Mouse (Mus musculus): Measurements from ENCODE around the gene Map3k21. TPM values are rescaled to one million over a fixed set of nuclear protein-coding genes. Genes with fewer than 3 reads are reported as not detected.

Map3k21 gene
- polyA plus RNA-seq (2016; fragmentation: Nextera tagmentation; extraction: Ambion mirVana) = 0.04 and 0.06 TPM in 2 replicates

DNA sequence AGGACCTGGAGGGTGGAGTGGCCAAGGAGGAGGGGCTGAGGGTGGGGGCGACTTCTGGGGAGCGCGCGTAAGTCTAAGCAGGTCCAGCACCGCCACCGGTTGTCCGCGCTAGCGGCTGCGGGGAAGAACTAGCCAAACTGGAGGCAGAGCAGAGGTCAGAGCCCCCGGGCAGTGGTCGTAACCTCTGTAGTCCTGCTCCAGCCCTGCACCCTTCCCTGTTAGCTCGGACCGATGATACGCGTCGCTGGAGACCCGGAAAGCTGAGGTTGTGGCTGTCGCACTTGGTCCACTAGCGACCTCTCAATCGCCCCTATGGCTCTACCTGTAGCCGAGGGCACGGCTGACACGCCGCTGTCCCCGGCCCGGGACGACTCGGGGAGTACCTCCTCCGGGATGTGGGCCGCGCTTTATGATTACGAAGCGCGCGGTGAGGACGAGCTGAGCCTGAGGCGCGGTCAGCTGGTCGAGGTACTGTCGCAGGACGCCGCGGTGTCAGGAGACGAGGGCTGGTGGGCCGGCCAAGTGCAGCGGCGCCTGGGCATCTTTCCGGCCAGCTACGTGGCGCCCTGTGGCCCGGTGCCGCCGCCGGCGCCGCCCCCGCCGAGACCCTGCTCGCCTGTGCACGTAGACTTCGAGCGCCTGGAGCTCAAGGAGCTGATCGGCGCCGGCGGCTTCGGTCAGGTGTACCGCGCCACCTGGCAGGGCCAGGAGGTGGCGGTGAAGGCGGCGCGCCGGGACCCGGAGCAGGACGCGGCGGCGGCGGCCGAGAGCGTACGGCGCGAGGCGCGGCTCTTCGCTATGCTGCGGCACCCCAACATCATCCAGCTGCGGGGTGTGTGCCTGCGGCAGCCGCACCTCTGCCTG lies at the start of gene Map3k21:
Gene Map3k21 (plus strand): TSS at position 86 of the 864 bp plus-strand sequence.
- under 1% methylated on average over 93 of the region's 93 CpGs for WGBS
- Histone ChIP-seq H3K27me3 (replicated peaks; ENCODE audit: low read depth, poor library complexity, severe bottlenecking) (peaks cover 77% of the 10 kb centered on the region), H3K27ac (replicated peaks) (peak within 1 kb of the TSS; percentile 30; the same call in 1 of the 2 replicates), H3K4me1 (peaks cover 21% of the 10 kb centered on the region), H3K9me3 (no peaks in the 10 kb centered on the region), H3K36me3 (replicated peaks) (no peaks in the 10 kb centered on the region), H3K4me3 (peak within 1 kb of the TSS; percentile 69)
- peak; percentile 55 for DNase-seq (ENCODE audit: low spot score)

DNA sequence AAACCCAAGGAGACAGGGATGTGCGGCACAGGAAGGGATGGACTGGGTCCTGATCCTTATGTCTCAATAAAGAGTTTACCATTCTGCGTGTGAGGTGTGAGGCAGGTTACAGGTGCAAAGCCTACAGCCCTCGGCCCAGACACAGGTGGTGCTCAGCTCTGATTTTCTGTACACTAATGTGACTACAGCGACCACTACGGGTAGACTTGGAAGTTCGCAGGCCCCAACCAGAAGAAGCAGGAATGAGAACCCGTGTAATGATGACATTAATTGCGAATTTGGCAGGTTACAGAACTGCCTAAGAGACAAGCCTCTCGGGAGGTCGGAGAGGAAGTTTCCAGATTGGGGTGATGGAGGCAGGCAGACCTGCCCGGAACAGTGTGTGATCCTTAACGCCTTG lies 44.1 kb upstream of the Map3k21 start:
- Histone ChIP-seq H3K4me3 (no peak overlapping the region), H3K4me1 (peaks cover 32% of the 10 kb centered on the region), H3K27me3 (replicated peaks; ENCODE audit: low read depth, poor library complexity, severe bottlenecking) (peaks cover 7% of the 10 kb centered on the region; the same call in 1 of the 2 replicates), H3K36me3 (replicated peaks) (no peaks in the 10 kb centered on the region), H3K9me3 (no peaks in the 10 kb centered on the region), H3K27ac (replicated peaks) (no peak overlapping the region)
- 83% methylated on average over 12 of the region's 12 CpGs for WGBS
- DNase-seq (ENCODE audit: low spot score) = no peak

DNA sequence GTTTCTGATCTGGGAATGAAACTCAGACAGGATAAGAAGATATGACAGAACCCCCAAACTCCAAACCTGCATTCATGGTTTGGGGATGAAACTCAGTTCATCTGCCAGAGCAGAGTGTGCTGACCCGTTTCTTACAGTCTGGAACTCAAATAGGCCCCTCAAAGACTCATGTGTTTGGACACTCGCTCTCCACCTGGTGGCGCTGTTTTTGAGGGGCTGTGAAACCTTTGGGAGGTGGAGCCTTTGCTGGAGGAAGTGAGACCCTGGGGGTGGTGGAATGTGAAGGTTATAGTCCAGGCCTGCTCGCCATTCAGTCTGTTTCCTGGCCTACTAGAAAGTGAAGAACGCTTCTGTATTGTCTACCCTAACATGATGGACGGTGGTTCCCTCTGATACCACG lies 41.7 kb upstream of the Map3k21 start:
- Histone ChIP-seq H3K27me3 (replicated peaks; ENCODE audit: low read depth, poor library complexity, severe bottlenecking) (peaks cover 7% of the 10 kb centered on the region; the same call in 1 of the 2 replicates), H3K4me3 (no peak overlapping the region), H3K36me3 (replicated peaks) (no peaks in the 10 kb centered on the region), H3K9me3 (no peaks in the 10 kb centered on the region), H3K27ac (replicated peaks) (no peak overlapping the region), H3K4me1 (peaks cover 36% of the 10 kb centered on the region)
- DNase-seq (ENCODE audit: low spot score) = no peak
- WGBS = 72% methylated on average over 7 of the region's 7 CpGs

DNA sequence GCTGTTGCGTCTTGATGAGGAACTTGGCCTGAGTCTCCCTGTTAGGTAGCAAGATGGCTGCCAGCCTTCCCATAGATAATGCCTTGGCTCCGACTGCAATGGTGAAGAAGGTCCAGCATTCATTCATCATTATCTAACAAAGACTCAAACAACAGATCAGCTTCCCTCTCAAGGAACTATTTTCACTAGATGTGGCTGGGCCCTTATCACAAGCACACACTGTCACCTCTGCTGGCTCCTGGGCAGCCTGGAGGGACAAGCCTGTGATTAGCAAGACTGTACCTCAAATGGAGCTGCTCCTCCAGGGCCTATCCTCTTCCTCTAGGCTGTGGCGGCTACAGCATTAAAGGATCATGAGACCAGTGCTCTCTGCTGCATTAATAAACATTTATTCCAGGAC lies 40.5 kb upstream of the Map3k21 start:
- H3K27me3 ChIP-seq (replicated peaks; ENCODE audit: low read depth, poor library complexity, severe bottlenecking) = peaks cover 7% of the 10 kb centered on the region; the same call in 1 of the 2 replicates
- 82% methylated on average over 3 of the region's 3 CpGs for WGBS
- H3K4me1 ChIP-seq = peaks cover 36% of the 10 kb centered on the region
- no peak for DNase-seq (ENCODE audit: low spot score)
- no peaks in the 10 kb centered on the region for H3K9me3 ChIP-seq
- no peak overlapping the region for H3K4me3 ChIP-seq
- H3K27ac ChIP-seq (replicated peaks) = peak overlapping the region; percentile 71
- no peaks in the 10 kb centered on the region for H3K36me3 ChIP-seq (replicated peaks)

DNA sequence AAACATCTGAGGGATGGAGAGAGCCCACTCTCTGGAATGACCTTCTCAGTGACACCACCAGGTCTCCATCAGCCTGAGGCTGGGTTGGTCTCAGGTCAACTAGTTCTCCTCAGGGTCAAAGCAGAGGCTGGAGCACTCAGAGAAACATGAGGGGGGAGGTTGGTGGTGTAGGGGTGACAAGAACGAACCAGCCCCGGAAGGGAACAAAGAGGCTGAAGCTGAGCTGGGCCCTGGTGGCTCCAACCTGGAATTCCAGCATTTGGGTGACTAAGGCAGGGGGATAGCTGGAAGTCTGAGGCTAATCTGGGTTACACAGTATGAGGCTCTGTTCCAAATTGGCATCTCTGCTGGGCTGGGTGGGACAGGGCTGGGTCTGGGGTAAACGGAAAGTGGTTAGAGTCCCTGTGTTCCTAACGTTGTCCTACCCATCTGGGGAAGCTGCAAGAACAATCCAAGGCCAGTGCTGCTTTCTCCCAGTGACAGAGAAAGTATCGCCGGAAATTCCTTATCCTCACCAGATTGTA lies 40.0 kb upstream of the Map3k21 start:
- Histone ChIP-seq H3K4me1 (peaks cover 36% of the 10 kb centered on the region), H3K27ac (replicated peaks) (peak overlapping the region; percentile 71), H3K27me3 (replicated peaks; ENCODE audit: low read depth, poor library complexity, severe bottlenecking) (peaks cover 11% of the 10 kb centered on the region; the same call in 1 of the 2 replicates), H3K4me3 (no peak overlapping the region), H3K36me3 (replicated peaks) (no peaks in the 10 kb centered on the region), H3K9me3 (no peaks in the 10 kb centered on the region)
- WGBS = 35% methylated on average over 6 of the region's 6 CpGs
- DNase-seq (ENCODE audit: low spot score) = no peak

DNA sequence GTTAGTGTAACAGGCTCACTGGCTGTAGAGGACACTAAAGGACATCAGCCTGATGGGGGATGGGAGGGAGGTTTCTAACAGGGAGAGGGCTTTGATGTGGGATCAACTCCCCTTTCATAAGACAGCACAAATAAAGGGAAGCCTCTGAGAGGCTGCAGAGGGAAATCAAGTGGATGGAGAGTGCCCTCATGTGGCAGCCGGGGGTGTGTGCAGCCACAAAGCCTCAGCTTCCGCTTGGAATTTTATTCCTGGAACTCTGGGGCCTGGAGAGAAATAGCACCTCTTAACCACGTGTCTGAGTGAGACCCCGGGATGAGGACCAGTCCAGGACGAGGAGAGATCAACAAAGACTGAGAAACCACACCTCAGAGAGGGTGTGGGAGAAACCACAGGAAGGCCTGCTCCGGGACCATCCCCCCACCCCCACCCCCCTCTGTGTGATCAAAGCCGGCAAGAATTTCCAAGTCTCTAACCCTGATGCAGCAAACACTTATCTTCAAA lies 39.4 kb upstream of the Map3k21 start:
- Histone ChIP-seq H3K36me3 (replicated peaks) (no peaks in the 10 kb centered on the region), H3K4me3 (peak overlapping the region; percentile 38), H3K27ac (replicated peaks) (peak overlapping the region; percentile 71), H3K27me3 (replicated peaks; ENCODE audit: low read depth, poor library complexity, severe bottlenecking) (peaks cover 12% of the 10 kb centered on the region; the same call in 1 of the 2 replicates), H3K4me1 (peaks cover 38% of the 10 kb centered on the region), H3K9me3 (no peaks in the 10 kb centered on the region)
- WGBS = 3% methylated on average over 7 of the region's 7 CpGs
- peak; percentile 88 for DNase-seq (ENCODE audit: low spot score)

DNA sequence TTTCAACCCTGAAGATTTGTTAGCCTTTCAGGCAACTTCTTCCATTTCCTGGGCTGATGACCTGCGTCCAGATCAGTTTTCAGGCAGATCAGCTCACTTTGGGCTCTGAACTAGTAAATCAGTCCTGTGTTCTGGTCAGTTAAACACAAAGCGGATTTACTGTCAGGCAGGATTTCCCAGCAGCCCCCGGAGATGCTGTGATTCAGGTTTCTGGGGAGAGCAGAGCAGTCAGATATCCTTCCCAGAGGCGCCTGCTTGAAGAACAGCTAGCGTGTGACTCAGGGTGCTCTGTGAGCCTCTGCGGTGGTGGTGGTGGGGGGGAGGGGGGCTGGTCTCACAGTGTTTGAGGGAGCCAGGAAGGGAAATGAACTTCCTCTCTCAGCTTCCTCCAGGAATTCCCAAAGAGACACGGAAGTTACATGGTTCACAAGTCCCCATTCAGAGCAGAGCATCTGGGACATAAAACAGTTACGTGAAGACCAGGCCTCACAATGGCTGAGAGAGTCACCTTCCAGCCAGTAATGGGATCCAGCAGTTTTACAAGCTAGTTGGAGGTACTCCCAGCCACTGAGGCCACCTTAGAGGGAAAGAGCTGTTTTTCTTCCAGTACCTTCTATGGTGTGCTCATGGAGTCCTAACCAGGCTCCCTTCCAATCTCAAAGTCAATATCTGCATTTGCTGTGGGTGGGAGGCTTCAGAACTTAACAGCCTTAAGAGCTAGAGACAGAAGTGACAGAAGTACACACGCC lies 37.6 kb upstream of the Map3k21 start:
- 67% methylated on average over 9 of the region's 9 CpGs for WGBS

DNA sequence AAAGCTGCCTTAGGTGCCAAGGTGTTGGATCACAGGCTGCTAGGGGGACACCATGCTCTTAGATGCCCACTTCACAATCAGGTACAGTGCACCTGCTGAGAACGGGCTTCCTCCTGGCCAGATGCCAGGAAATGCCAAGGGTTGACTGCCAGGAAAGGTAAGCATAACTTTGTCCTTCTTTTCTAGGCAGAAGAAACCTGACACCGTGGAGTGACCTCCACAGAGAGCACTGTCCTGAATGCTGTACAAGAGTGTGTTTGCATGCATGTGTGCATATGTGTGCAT lies 37.1 kb upstream of the Map3k21 start:
- Histone ChIP-seq H3K4me1 (peaks cover 38% of the 10 kb centered on the region), H3K9me3 (no peaks in the 10 kb centered on the region), H3K27ac (replicated peaks) (0 out of 2 replicates have a peak overlapping the region, but pooled peaks have one; percentile 35), H3K4me3 (no peak overlapping the region), H3K36me3 (replicated peaks) (no peaks in the 10 kb centered on the region), H3K27me3 (replicated peaks; ENCODE audit: low read depth, poor library complexity, severe bottlenecking) (peaks cover 12% of the 10 kb centered on the region; the same call in 1 of the 2 replicates)
- 82% methylated on average over 2 of the region's 2 CpGs for WGBS
- DNase-seq (ENCODE audit: low spot score) = no peak

More for the DNA sequence above, 37.6 kb upstream of the Map3k21 start:
- peaks cover 43% of the 10 kb centered on the region for H3K4me1 ChIP-seq
- H3K27ac ChIP-seq (replicated peaks) = peak overlapping the region; percentile 35; the same call in 1 of the 2 replicates
- no peak for DNase-seq (ENCODE audit: low spot score)
- no peak overlapping the region for H3K4me3 ChIP-seq
- H3K9me3 ChIP-seq = no peaks in the 10 kb centered on the region
- no peaks in the 10 kb centered on the region for H3K36me3 ChIP-seq (replicated peaks)
- H3K27me3 ChIP-seq (replicated peaks; ENCODE audit: low read depth, poor library complexity, severe bottlenecking) = peaks cover 12% of the 10 kb centered on the region; the same call in 1 of the 2 replicates

DNA sequence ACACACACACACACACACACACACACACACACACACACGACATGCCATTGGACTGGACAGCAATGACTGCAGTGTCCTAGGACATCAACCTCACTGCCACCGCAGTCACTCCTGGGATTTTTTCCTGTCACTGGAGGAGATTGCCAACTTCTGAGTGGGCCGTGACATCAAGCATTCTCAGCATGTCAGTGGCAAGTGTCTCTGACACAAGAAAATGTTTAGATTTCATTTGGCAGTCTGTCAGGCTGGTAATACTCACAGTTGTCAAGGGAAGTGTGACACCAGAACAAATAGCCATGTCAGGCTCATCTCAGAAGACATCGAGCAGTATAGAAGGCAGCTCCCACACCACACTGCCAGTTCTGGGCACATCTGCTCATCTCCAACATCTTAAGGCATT lies 29.8 kb upstream of the Map3k21 start:
- no peaks in the 10 kb centered on the region for H3K9me3 ChIP-seq
- no peaks in the 10 kb centered on the region for H3K36me3 ChIP-seq (replicated peaks)
- no peak overlapping the region for H3K4me3 ChIP-seq
- WGBS = 89% methylated on average over 4 of the region's 4 CpGs
- no peaks in the 10 kb centered on the region for H3K27me3 ChIP-seq (replicated peaks; ENCODE audit: low read depth, poor library complexity, severe bottlenecking)
- no peak overlapping the region for H3K27ac ChIP-seq (replicated peaks)
- no peak for DNase-seq (ENCODE audit: low spot score)
- H3K4me1 ChIP-seq = peaks cover 7% of the 10 kb centered on the region

DNA sequence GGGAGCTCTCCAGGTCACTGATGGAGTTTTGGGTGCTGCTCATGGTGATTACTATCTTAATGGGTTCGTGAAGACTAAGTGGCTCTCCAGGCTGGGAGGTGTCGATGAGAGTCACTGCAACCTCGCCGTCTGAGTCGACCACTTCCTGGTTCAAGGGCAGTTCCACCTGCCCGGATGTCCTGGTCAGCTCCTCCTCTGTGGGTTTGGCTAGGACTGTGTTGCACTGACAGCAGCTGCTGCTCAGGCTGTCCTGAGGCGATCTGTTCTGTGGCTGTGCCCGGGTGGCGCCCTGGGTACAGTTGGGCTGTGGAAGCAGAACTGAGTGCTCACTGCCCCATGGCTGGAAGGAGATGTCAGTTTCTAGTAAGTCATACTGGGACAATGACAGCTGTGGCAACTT lies 22.7 kb upstream of the Map3k21 start:
- Histone ChIP-seq H3K27ac (replicated peaks) (no peak overlapping the region), H3K9me3 (no peaks in the 10 kb centered on the region)
- 92% methylated on average over 9 of the region's 9 CpGs for WGBS

DNA sequence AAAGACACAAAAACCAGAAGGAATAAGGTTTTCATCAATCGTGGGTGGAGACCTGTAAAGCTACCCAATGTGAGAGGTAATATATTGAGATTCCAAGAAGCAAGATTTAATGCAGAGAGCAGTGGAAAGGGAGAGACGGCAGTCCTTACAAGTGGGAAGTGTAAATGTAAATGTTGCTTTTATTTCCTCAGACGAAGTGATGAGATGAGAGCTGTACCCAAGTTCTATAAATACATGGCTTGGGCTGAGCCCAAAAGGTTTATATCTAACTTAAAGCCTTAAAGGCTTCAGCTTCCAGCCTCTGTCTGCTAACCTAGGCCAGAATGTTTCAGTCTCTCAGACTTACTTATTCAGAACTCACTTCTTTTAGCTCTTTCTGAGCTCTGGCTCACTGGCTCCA lies 20.3 kb upstream of the Map3k21 start:
- no peaks in the 10 kb centered on the region for H3K27me3 ChIP-seq (replicated peaks; ENCODE audit: low read depth, poor library complexity, severe bottlenecking)
- H3K4me3 ChIP-seq = no peak overlapping the region
- H3K36me3 ChIP-seq (replicated peaks) = no peaks in the 10 kb centered on the region
- no peak overlapping the region for H3K27ac ChIP-seq (replicated peaks)
- no peaks in the 10 kb centered on the region for H3K4me1 ChIP-seq
- no peaks in the 10 kb centered on the region for H3K9me3 ChIP-seq
- DNase-seq (ENCODE audit: low spot score) = no peak
- 87% methylated on average over 3 of the region's 3 CpGs for WGBS

More for the DNA sequence above, 22.7 kb upstream of the Map3k21 start:
- no peak for DNase-seq (ENCODE audit: low spot score)
- no peaks in the 10 kb centered on the region; the same call in 1 of the 2 replicates for H3K4me1 ChIP-seq
- no peaks in the 10 kb centered on the region for H3K27me3 ChIP-seq (replicated peaks; ENCODE audit: low read depth, poor library complexity, severe bottlenecking)
- H3K36me3 ChIP-seq (replicated peaks) = no peaks in the 10 kb centered on the region
- H3K4me3 ChIP-seq = no peak overlapping the region

DNA sequence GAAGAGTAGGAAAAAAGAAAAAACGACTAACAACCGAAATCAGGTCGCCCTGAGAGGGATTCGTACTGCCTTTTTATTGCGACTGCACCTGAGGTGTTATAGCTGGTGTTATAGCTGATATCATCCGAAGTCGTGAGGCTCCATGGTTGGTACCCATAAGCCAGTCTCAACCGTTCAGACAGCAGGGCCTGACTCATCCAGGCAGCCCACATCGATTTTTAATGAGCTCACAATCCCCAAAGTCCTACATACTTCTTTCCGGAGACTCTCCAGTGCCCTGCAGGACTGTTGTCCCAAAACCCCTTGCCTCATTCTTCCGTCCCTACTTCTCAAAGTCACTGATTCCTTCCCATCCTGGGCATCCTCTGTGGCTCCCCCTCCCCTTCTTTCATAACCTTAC lies 12.9 kb upstream of the Map3k21 start:
- no peak for DNase-seq (ENCODE audit: low spot score)
- Histone ChIP-seq H3K4me3 (no peak overlapping the region), H3K4me1 (peaks cover 12% of the 10 kb centered on the region), H3K36me3 (replicated peaks) (no peaks in the 10 kb centered on the region), H3K27me3 (replicated peaks; ENCODE audit: low read depth, poor library complexity, severe bottlenecking) (peaks cover 41% of the 10 kb centered on the region), H3K27ac (replicated peaks) (no peak overlapping the region), H3K9me3 (no peaks in the 10 kb centered on the region)
- WGBS = 58% methylated on average over 11 of the region's 11 CpGs

All from embryonic facial prominence, embryonic 10.5 days (tissue).